Mouse (Mus musculus): ENCODE results near the gene P4ha3. TPM values are rescaled to one million over a fixed set of nuclear protein-coding genes. Genes with fewer than 3 reads are reported as not detected.

P4ha3 gene
- polyA plus RNA-seq, 1 experiment from 2014 or later, result 0.81 TPM

GRCm38 (mm10) chr7:100357856-100358255 is 72.5 kb downstream of the P4ha3 start:
- Histone ChIP-seq H3K4me1 (no peaks in the 10 kb centered on the region), H3K36me3 (replicated peaks) (peaks cover 29% of the 10 kb centered on the region), H3K9me3 (no peaks in the 10 kb centered on the region), H3K27me3 (ENCODE audit: poor library complexity, severe bottlenecking) (no peaks in the 10 kb centered on the region), H3K27ac (no peak overlapping the region), H3K4me3 (no peak overlapping the region)
- DNase-seq (ENCODE audit: extremely low spot score, low spot score), result no peak

GRCm38 (mm10) chr7:100363162-100363561 is 77.8 kb downstream of the P4ha3 start:
- H3K27ac ChIP-seq, result no peak overlapping the region
- no peaks in the 10 kb centered on the region for H3K9me3 ChIP-seq
- WGBS, result 95% methylated on average over 2 of the region's 2 CpGs

GRCm38 (mm10) chr7:100364888-100365287 is 79.6 kb downstream of the P4ha3 start:
- Histone ChIP-seq H3K4me3 (no peak overlapping the region), H3K27ac (no peak overlapping the region), H3K36me3 (replicated peaks) (peaks cover 34% of the 10 kb centered on the region), H3K4me1 (peaks cover 23% of the 10 kb centered on the region), H3K27me3 (ENCODE audit: poor library complexity, severe bottlenecking) (no peaks in the 10 kb centered on the region), H3K9me3 (no peaks in the 10 kb centered on the region)
- 59% methylated on average over 6 of the region's 6 CpGs for WGBS
- no peak for DNase-seq (ENCODE audit: extremely low spot score, low spot score)

More at GRCm38 (mm10) chr7:100363162-100363561, 77.8 kb downstream of the P4ha3 start:
- DNase-seq (ENCODE audit: extremely low spot score, low spot score), result no peak
- Histone ChIP-seq H3K36me3 (replicated peaks) (peaks cover 29% of the 10 kb centered on the region), H3K4me1 (peaks cover 11% of the 10 kb centered on the region), H3K4me3 (no peak overlapping the region), H3K27me3 (ENCODE audit: poor library complexity, severe bottlenecking) (no peaks in the 10 kb centered on the region)

Other genes starting within 250 kb of the P4ha3 start
- 139 and 140 TPM in 2 replicates for gene Pold3, start 164.0 kb upstream of the P4ha3 start, polyA plus RNA-seq (2016; fragmentation: Nextera tagmentation; extraction: Ambion mirVana)
- 22.7 and 24.7 TPM in 2 replicates for gene Lipt2, start 126.2 kb upstream of the P4ha3 start, polyA plus RNA-seq (2016; fragmentation: Nextera tagmentation; extraction: Ambion mirVana)
- 6.5 and 10.0 TPM in 2 replicates for gene Kcne3, start 109.0 kb upstream of the P4ha3 start, polyA plus RNA-seq (2016; fragmentation: Nextera tagmentation; extraction: Ambion mirVana)
- gene Pgm2l1, start 58.1 kb upstream of the P4ha3 start, polyA plus RNA-seq (2016; fragmentation: Nextera tagmentation; extraction: Ambion mirVana), result 3.1 and 3.7 TPM in 2 replicates
- 38.9 and 39.4 TPM in 2 replicates for gene C2cd3, start 86.7 kb downstream of the P4ha3 start, polyA plus RNA-seq (2016; fragmentation: Nextera tagmentation; extraction: Ambion mirVana)
- 80.2 and 84.3 TPM in 2 replicates for gene Ppme1, start 86.8 kb downstream of the P4ha3 start, polyA plus RNA-seq (2016; fragmentation: Nextera tagmentation; extraction: Ambion mirVana)
- not detected in 2 replicates for gene Ucp3, start 187.5 kb downstream of the P4ha3 start, polyA plus RNA-seq (2016; fragmentation: Nextera tagmentation; extraction: Ambion mirVana)
- gene Ucp2, start 207.8 kb downstream of the P4ha3 start, polyA plus RNA-seq (2016; fragmentation: Nextera tagmentation; extraction: Ambion mirVana), result 78.7 and 93.9 TPM in 2 replicates
- gene Dnajb13, start 229.4 kb downstream of the P4ha3 start, polyA plus RNA-seq (2016; fragmentation: Nextera tagmentation; extraction: Ambion mirVana), result 0.26 and 0.30 TPM in 2 replicates